In the genomic region with DNA sequence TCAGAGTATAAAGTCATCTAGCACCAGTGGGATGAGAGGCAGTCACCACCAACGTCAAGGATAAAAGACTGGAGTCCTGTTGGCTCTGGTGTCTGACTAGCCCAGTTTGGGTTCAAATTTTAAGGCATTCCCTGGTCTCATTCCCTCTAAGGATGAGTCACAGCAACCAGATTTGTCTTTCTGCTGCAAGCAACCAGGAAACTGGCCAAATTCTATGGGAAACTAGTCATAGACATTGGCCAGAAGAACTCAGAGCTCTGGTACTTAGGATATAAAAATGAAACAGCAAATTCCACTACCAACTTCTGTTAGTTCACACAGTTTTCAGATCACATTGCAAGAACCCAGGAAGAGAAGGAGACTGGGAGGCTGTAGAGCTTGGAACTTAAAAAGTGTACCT, we compare ENCODE assay signal across 20 mouse cellular contexts.
A peak's percentile ranks its signal among the peaks of the same experiment; 100 is the strongest.
DNase-seq lines count a peak whose midpoint lies in the region; ATAC-seq and TF ChIP-seq lines count a peak whose summit lies in the region.
"Had no signal": no experiment of that assay in that cellular context is flagged by ENCODE, and none has a peak within 500 bp of the region (broad histone marks: within the 10 kb centered on the region; RNA-seq: fewer than 3 reads in every experiment).

No protein-coding gene starts in this region.

- 74% methylated on average over 1 of the region's 1 CpGs for WGBS in lung, postnatal 0 days

- no peaks in the 10 kb centered on the region for H3K27me3 ChIP-seq in lung, postnatal 0 days (replicated peaks; ENCODE audit: insufficient read depth, low read length)
- H3K27me3 ChIP-seq: heart, embryonic 13.5 days; neural tube, embryonic 13.5 days had no signal

- no peak for TF ChIP-seq CTCF in gastrocnemius, adult 2 months (IDR thresholded peaks at IDR 0.05)
- TF ChIP-seq CTCF in lung, postnatal 0 days (IDR thresholded peaks at IDR 0.05): no peak
- no peak for TF ChIP-seq CTCF in embryonic fibroblast, embryonic 13.5 days (IDR thresholded peaks at IDR 0.05; ENCODE audit: borderline replicate concordance, insufficient read depth, low read length)

- ATAC-seq in lung, postnatal 0 days: no peak
- ATAC-seq: forebrain, embryonic 16.5 days; hindbrain, embryonic 16.5 days; intestine, postnatal 0 days had no signal

- H3K27ac ChIP-seq in gastrocnemius, adult 2 months: peak overlapping the region; percentile 25; the same call in 1 of the 2 replicates
- H3K27ac ChIP-seq in lung, postnatal 0 days (ENCODE audit: low read length): no peak overlapping the region
- peak overlapping the region; percentile 82 for H3K27ac ChIP-seq in embryonic fibroblast, embryonic 13.5 days (ENCODE audit: insufficient read depth, low read length)
- H3K27ac ChIP-seq: heart, embryonic 13.5 days; kidney, postnatal 0 days; midbrain, embryonic 10.5 days; neural tube, embryonic 13.5 days had no signal

- H3K9me3 ChIP-seq in lung, postnatal 0 days (ENCODE audit: low read length): no peaks in the 10 kb centered on the region
- H3K9me3 ChIP-seq: heart, embryonic 13.5 days; midbrain, embryonic 10.5 days; neural tube, embryonic 13.5 days had no signal

- intact Hi-C loops in gastrocnemius, adult 2 months (cut with DNase I): no loop called here

- no peak for DNase-seq in gastrocnemius, adult 2 months
- no peak for DNase-seq in gastrocnemius, postnatal 25 days
- DNase-seq in lung, postnatal 0 days (ENCODE audit: low spot score): peak; percentile 15
- DNase-seq in lung, postnatal 25 days (ENCODE audit: low spot score): no peak
- DNase-seq in skeletal muscle tissue, adult 2 months (ENCODE audit: low read depth, low spot score): peak; percentile 49
- DNase-seq in thymus, postnatal 25 days: no peak
- no peak for DNase-seq in kidney, postnatal 10 days
- DNase-seq: cerebellum, adult 11-12 months; cerebellum, postnatal 25 days; gastrocnemius, postnatal 14 days; lung, postnatal 36 days; right cerebral cortex, postnatal 4 days had no signal

- H3K4me1 ChIP-seq in lung, postnatal 0 days (ENCODE audit: insufficient read depth, low read depth, low read length): no peaks in the 10 kb centered on the region
- H3K4me1 ChIP-seq in embryonic fibroblast, embryonic 13.5 days (ENCODE audit: control insufficient read depth, insufficient read depth, low read length): peaks cover 16% of the 10 kb centered on the region

- no peak for TF ChIP-seq EP300 in lung, postnatal 0 days (IDR thresholded peaks at IDR 0.05)

- no peak overlapping the region for H3K4me2 ChIP-seq in lung, postnatal 0 days (replicated peaks; ENCODE audit: low read depth, low read length)
- H3K4me2 ChIP-seq: heart, embryonic 13.5 days; neural tube, embryonic 13.5 days had no signal

- no peak overlapping the region for H3K9ac ChIP-seq in lung, postnatal 0 days (replicated peaks; ENCODE audit: low read depth)
- H3K9ac ChIP-seq: heart, embryonic 13.5 days; neural tube, embryonic 13.5 days had no signal

- TF ChIP-seq POLR2A in embryonic fibroblast, embryonic 13.5 days (IDR thresholded peaks at IDR 0.05; ENCODE audit: low read depth, low read length): no peak

- no peaks in the 10 kb centered on the region for H3K36me3 ChIP-seq in lung, postnatal 0 days (ENCODE audit: insufficient read depth, low read length)
- H3K36me3 ChIP-seq: heart, embryonic 13.5 days; midbrain, embryonic 10.5 days; neural tube, embryonic 13.5 days had no signal

- H3K4me3 ChIP-seq in gastrocnemius, adult 2 months: no peak overlapping the region
- no peak overlapping the region for H3K4me3 ChIP-seq in lung, postnatal 0 days (ENCODE audit: low read depth, low read length)
- no peak overlapping the region for H3K4me3 ChIP-seq in embryonic fibroblast, embryonic 13.5 days (ENCODE audit: insufficient read depth, low read length)
- H3K4me3 ChIP-seq: heart, embryonic 13.5 days; midbrain, embryonic 10.5 days; neural tube, embryonic 13.5 days had no signal

Comparison
In these comparisons a context has a peak if more than half of its experiments do, and no peak if none do; other contexts are left out.
1. DNase-seq: peak in lung, postnatal 0 days (single experiment) and skeletal muscle tissue, adult 2 months (single experiment); none in gastrocnemius, adult 2 months (single experiment), gastrocnemius, postnatal 25 days (single experiment), lung, postnatal 25 days (single experiment), thymus, postnatal 25 days (single experiment) and kidney, postnatal 10 days (single experiment).